Mouse (Mus musculus) left cerebral cortex, postnatal 25 days (tissue): ENCODE data around the gene Nek1. TPM values are rescaled to one million over a fixed set of nuclear protein-coding genes. Genes with fewer than 3 reads are reported as not detected.
"Not testable (repeated sequence)": the region's sequence is repeated elsewhere in the genome, so short reads cannot be mapped to it uniquely, and the experiment has no call there.

Experiments used
- DNase-seq, 2 experiments: peaks; one replicate each; pipeline ENCODE4 v3.0.0; 2022; ENCODE audit warnings: low spot score in 2 of 2, mixed read lengths in 1 of 2
- intact Hi-C: fragments of 180-260 bp; cut with DNase I; formaldehyde crosslinking; loops from one replicate; pipeline ENCODE4 v1.15.1; 2025
- total RNA-seq, 2 experiments: library from RNA; stranded (reverse); gene quantifications; 2 replicates each; pipeline ENCODE4 v1.2.3; 2021

The Nek1 gene
- total RNA-seq, 2 experiments from 2014 or later = 23.0 to 30.4 TPM

DNA sequence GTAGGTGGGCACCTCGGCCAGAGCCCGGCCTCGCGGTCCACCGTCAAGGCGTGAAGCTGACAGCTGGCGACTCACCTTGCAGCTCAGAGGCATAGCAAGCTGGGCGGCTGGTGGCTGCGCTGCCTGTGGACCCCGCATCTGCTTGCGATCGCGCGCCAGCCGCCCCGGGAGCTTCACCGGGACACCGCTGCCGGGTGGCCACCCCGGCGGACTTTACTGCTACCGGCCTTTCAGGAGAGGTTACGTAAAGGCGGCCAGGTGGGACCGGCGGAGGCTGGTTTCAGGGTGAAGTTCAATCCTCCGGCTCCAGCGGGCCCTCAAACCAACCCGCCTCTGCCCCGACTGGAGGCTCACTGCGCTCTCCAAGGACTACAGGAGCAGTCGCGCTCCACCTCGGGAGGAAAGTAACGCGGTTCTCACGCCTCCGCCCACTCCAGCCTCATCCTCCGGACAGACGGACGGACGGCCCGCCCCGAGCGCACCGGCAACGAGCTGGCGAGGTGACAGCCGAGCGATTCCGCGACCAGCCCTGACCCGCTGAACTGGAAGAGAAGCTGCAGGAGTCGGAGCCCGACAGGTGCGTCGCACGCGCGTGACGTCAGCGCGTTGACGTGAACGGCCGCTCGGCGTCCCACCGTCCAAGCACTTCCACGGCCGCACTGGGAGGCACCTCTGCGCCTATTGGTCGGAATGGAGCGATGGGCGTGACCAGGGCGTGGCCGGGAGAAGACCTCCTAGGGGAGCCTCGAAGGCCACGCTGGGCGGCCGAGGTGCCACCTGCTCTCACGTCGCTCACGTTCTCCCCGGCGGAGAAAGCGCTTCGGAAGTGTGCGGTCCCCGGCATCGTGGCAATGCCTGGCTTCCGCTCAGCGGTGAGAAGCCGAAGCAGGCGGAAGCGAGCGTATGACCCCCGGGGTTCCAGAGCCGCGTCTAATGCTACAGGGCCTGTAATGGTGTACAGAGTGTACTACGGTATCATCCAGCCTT, 10.0 kb upstream of the Nek1 start, which contains the start of gene Clcn3:
Clcn3 (minus strand) TSS at position 600 of the 987 bp plus-strand sequence.
- peak; percentile 98 to 99 for DNase-seq
- intact Hi-C loops = loop anchor here (1.0 to 10.0 kb wide), 3 partner anchors 10 to 368 kb away; partner anchors contain the start of gene Nek1

DNA sequence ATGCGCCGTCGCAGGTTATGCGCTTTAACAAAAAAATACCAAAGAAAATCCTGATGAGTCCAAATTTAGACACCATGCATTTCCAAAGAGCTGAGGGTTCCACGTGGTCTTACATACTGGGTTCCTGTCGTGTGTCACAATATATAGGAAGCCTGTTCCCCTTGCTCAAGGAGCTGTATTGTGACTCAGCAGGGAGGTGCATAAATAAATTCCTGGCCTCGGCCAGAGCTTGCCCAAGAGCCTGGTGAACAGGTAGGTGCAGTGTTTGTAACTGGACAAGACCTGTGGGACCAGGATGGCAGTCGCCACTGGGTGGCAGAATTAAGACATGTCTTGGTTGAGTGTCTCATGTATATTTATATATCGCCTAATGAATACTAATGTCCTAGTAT, 9.3 kb upstream of the Nek1 start:
- peak; percentile 52 to 64 for DNase-seq
- intact Hi-C loops = loop anchor here (1.0 to 10.0 kb wide), 3 partner anchors 10 to 369 kb away; partner anchors contain the start of gene Nek1

- intact Hi-C loops = loop anchor here (10.0 kb wide), 1 partner anchor 370 kb away; no protein-coding TSS in a partner anchor
- DNase-seq = not testable (repeated sequence)
Measured at GRCm38 (mm10) chr8:60984260-60985010, 8.6 kb upstream of the Nek1 start.

DNA sequence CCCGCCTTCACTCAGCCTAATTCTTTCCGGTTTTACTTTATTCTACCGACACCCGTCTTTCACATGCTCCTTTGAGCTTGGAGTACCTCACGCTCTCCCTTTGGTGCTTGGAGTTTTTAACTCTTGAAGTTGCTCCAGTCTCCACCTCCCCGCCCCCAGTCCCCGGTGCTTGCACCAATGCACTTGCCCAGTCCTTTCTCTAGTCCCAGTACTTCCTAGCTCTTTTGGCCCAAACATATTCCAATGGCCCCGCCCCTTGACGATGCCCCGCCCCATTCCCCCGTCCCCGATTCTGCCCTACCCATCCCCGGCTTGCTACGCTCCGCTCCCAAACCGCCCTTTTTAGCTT, 460 bp upstream of the Nek1 start:
- intact Hi-C loops = loop anchor here (5.0 kb wide), 2 partner anchors 360 to 495 kb away; partner anchors contain the start of genes Cbr4 and Mfap3l
- peak in 1 of 2 experiments; percentile 75 for DNase-seq

DNA sequence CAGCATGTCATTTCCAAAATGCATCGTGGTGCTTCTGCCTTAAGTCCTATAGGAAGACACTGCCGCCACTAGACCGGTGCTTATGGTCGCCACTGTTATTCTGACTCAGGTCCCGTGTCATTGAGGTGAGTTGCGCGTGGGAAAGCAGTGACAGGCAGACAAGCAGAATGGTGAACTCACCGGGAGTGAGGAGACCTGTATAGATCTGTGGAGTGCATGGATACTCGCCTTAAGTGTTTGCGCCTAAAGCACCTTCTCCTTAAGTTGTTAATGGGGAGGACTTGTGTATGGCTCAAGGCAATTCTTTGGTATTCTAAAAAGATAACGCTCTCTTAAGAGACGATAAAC, 618 bp downstream of the Nek1 start:
- intact Hi-C loops = loop anchor here (1.0 to 5.0 kb wide), 3 partner anchors 10 to 494 kb away; partner anchors contain the start of genes Cbr4, Clcn3 and Mfap3l
- DNase-seq = no peak

GRCm38 (mm10) chr8:60996468-60996867, 3.5 kb downstream of the Nek1 start:
- intact Hi-C loops = no loop called here
- no peak for DNase-seq

- intact Hi-C loops = loop anchor here (2.0 to 10.0 kb wide), 2 partner anchors 475 to 537 kb away; partner anchors contain the start of genes Aadat and Gm10283
- peak; percentile 56 to 70 for DNase-seq
Measured at GRCm38 (mm10) chr8:61041951-61042350, 49.0 kb downstream of the Nek1 start.

- intact Hi-C loops = loop anchor here (2.0 to 10.0 kb wide), 2 partner anchors 473 to 539 kb away; partner anchors contain the start of genes Aadat and Gm10283
Measured at GRCm38 (mm10) chr8:61043874-61044273, 50.9 kb downstream of the Nek1 start.

GRCm38 (mm10) chr8:61046816-61047215, 53.8 kb downstream of the Nek1 start:
- intact Hi-C loops = loop anchor here (10.0 kb wide), 1 partner anchor 542 kb away; the partner anchor contains the start of genes Aadat and Gm10283

More at GRCm38 (mm10) chr8:61043874-61044273, 50.9 kb downstream of the Nek1 start:
- no peak for DNase-seq

GRCm38 (mm10) chr8:61053017-61053416, 60.0 kb downstream of the Nek1 start:
- intact Hi-C loops = no loop called here

More at GRCm38 (mm10) chr8:61046816-61047215, 53.8 kb downstream of the Nek1 start:
- DNase-seq = no peak

DNA sequence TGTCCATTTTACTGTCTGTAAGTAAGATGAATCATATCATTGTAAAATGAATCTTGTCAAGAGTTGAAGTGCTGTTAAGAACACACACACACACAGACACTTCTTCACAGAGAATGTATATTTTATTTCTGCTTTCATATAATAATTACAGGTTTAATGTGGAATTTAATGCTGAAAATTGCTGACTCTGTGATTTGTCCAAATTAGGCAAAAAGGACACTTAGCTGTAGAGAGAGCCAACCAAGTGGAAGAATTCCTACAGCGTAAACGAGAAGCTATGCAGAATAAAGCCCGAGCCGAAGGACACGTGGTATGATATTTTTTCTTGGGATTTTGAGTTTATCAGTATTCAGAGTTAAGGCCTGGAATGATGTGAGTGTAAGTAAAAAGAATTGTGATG, 61.3 kb downstream of the Nek1 start:
- DNase-seq = no peak
- intact Hi-C loops = no loop called here

More at GRCm38 (mm10) chr8:61053017-61053416, 60.0 kb downstream of the Nek1 start:
- no peak for DNase-seq

DNA sequence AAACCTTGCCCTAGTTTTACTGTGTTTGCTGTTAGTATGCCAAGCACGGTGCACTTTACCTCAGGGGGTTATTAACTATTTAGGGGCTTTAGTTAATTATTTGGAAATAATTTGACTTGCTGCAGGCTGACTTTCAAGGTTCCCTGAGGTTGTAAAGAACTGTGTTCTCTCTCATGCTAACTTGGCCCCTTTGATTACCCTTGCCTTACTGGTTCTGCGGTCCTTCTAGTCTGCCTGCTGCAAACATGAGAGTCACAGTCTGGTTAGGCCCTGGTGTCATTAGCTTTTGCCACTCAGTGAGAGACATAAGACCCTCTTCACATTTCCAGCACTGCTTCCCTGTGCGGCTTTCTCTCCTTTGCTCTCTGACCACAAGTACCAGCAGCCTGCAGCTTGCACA, 64.0 kb downstream of the Nek1 start:
- no peak for DNase-seq
- intact Hi-C loops = no loop called here

- intact Hi-C loops = no loop called here
- DNase-seq = no peak
Measured at GRCm38 (mm10) chr8:61059143-61059542, 66.1 kb downstream of the Nek1 start.

- DNase-seq = no peak
Measured at GRCm38 (mm10) chr8:61060412-61060811, 67.4 kb downstream of the Nek1 start.

DNA sequence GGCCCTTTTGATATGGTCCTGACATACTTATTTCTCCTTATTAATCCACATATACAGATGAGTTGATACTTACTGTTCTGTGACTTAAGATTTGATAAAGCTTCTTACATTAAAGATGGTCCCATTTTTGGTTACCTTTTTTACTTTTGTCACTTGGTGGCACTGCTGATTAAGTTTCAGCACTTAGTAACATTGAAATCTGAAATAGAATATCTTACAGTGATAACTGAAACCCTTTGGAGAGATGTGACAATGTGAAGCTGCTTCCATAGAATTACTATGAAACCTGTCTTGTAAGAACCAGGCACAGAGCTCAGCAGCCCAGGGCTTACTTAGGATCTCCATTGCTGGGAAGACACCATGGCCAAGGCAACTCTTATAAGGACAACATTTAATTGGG, 82.1 kb downstream of the Nek1 start:
- peak; percentile 8 to 48 for DNase-seq

More at GRCm38 (mm10) chr8:61060412-61060811, 67.4 kb downstream of the Nek1 start:
- intact Hi-C loops = no loop called here

GRCm38 (mm10) chr8:61110496-61110895, 117.5 kb downstream of the Nek1 start:
- no peak for DNase-seq
- intact Hi-C loops = no loop called here

More for the DNA sequence above, 82.1 kb downstream of the Nek1 start:
- intact Hi-C loops = loop anchor here (2.0 to 5.0 kb wide), 3 partner anchors 407 to 442 kb away; no protein-coding TSS in a partner anchor

DNA sequence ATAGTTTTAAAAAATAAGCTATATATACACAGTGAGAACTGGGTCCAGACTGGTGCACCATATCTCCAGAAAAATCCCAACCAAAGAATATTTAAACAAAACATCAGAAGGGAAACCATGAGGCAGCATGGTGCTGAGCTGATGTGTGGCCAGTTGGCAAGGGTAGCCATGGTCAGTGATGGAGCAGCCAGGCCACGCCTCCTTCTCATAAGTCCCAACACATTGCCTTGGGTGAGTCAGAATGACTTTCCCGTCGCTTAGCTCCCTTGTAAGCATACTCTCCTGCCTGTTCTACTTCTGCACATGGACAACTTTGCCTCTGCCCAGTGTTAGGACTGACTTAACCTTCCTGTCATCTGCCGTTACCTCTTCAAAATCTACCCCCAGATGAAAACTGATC, 118.9 kb downstream of the Nek1 start:
- DNase-seq = no peak

GRCm38 (mm10) chr8:61121631-61122030, 128.6 kb downstream of the Nek1 start:
- intact Hi-C loops = loop anchor here (5.0 to 10.0 kb wide), 3 partner anchors 101 to 253 kb away; partner anchors contain the start of gene Sh3rf1
- peak; percentile 26 to 88 for DNase-seq

More for the DNA sequence above, 118.9 kb downstream of the Nek1 start:
- intact Hi-C loops = no loop called here

GRCm38 (mm10) chr8:61127299-61127861, 134.4 kb downstream of the Nek1 start:
- no peak for DNase-seq
- intact Hi-C loops = loop anchor here (10.0 kb wide), 1 partner anchor 247 kb away; no protein-coding TSS in a partner anchor
